Mouse (Mus musculus) kidney, adult 2 months (tissue): Measurements from ENCODE around the gene Zp2. TPM values are rescaled to one million over a fixed set of nuclear protein-coding genes. Genes with fewer than 3 reads are reported as not detected.

Experiments used
- DNase-seq: peaks from one replicate; pipeline ENCODE4 v3.0.0; 2021
- H3K27ac ChIP-seq: fragments of 200-500 bp; 2 replicates; pipeline ENCODE4 v1.5.1; 2012; ENCODE audit warnings: low read depth, low read length, control low read depth, inconsistent platforms; ENCODE audit not compliant: insufficient read depth
- H3K27me3 ChIP-seq: fragments of 200-500 bp; replicated peaks from 2 replicates; pipeline ENCODE4 v1.6.1; 2012; ENCODE audit warnings: mild to moderate bottlenecking, moderate library complexity, low read length, inconsistent platforms; ENCODE audit not compliant: control insufficient read depth, insufficient read depth
- H3K36me3 ChIP-seq: fragments of 200-500 bp; 2 replicates; pipeline ENCODE4 v1.6.1; 2012; ENCODE audit warnings: mild to moderate bottlenecking, moderate library complexity, low read length, inconsistent platforms; ENCODE audit not compliant: control insufficient read depth, insufficient read depth
- H3K4me1 ChIP-seq: fragments of 200-500 bp; 2 replicates; pipeline ENCODE4 v1.6.1; 2011; ENCODE audit warnings: low read length; ENCODE audit not compliant: control insufficient read depth, insufficient read depth
- H3K4me3 ChIP-seq: fragments of 200-500 bp; 2 replicates; pipeline ENCODE4 v1.5.1; 2011; ENCODE audit warnings: mild to moderate bottlenecking, low read depth, low read length, control low read depth; ENCODE audit not compliant: insufficient read depth
- CTCF ChIP-seq: fragments of 200-500 bp; conservative IDR thresholded peaks from 2 replicates; pipeline ENCODE4 v1.5.1; 2011; ENCODE audit warnings: low read depth, mild to moderate bottlenecking, control low read depth, low read length, moderate library complexity, mixed read lengths; ENCODE audit not compliant: insufficient read depth, insufficient read length
- POLR2A ChIP-seq: fragments of 200-500 bp; IDR thresholded peaks from one replicate; pipeline ENCODE4 v1.6.1; 2011; ENCODE audit warnings: low read depth, low read length, control low read depth
- WGBS: fragments of 180-500 bp; shearing (Covaris S2); methylation state at CpG from one replicate; pipeline ENCODE4 v1.1.7; 2018; 5-methylcytosine and 5-hydroxymethylcytosine counted together
- polyA plus RNA-seq: library from polyadenylated mRNA; depleted of rRNA; stranded (reverse); fragments of >200 nt; gene quantifications from 2 replicates; pipeline ENCODE4 v1.2.3, GENCODE M21; 2012; rRNA removed

Zp2 gene
- not detected in 2 replicates for polyA plus RNA-seq

DNA sequence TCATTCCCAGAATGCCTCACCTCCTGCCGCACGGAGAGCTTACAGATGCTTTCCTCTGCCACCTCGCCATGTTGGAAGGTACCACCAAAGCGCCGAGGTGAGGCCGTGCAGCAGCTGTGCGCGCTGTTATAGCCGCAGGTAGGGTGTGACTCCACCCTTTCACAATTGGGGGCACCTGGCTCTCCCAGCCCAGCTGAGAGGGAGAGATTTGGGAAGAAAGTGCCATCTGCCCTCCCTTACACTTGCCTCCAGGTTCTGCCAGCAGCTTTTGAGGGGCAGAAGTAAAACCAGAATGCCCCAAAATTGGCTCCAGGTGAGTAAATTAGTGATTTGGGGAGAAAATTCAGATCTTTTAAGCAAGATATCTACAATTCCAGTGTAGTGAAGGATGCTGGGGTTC lies at the start of gene Zp2:
Gene Zp2, minus strand, starts transcription at position 101 of the 400 bp plus-strand sequence.
- no peaks in the 10 kb centered on the region for H3K36me3 ChIP-seq
- peaks cover 3% of the 10 kb centered on the region; the same call in 1 of the 2 replicates for H3K4me1 ChIP-seq
- 79% methylated on average over 9 of the region's 9 CpGs for WGBS
- no peak within 1 kb of the TSS for H3K4me3 ChIP-seq
- DNase-seq = no peak
- H3K27me3 ChIP-seq = no peaks in the 10 kb centered on the region
- TF ChIP-seq POLR2A (no peak), CTCF (no peak)
- H3K27ac ChIP-seq = no peak within 1 kb of the TSS

DNA sequence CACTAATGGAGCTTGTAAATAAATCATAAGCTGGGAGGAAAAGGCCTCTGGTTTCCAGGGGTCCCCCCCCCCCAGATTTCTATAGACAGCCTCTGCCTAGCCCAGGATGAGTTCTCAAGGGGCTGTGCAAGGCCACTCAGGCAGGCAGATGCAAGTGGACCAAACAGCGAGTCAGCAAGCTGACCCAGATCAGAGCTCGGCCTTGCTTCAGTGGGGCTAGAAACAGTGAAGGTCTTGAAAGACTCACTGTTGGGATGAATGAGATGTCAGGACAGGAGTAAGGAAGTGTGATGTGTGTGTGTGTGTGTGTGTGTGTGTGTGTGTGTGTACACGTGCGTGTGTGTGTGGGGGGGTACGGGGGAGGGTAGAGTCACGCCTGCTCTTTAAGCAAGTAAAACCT lies 47.7 kb upstream of the Zp2 start:
- Histone ChIP-seq H3K36me3 (no peaks in the 10 kb centered on the region), H3K4me3 (no peak overlapping the region), H3K27ac (no peak overlapping the region), H3K27me3 (no peaks in the 10 kb centered on the region), H3K4me1 (peaks cover 13% of the 10 kb centered on the region)
- 73% methylated on average over 6 of the region's 6 CpGs for WGBS
- no peak for DNase-seq
- TF ChIP-seq POLR2A (no peak), CTCF (no peak)

DNA sequence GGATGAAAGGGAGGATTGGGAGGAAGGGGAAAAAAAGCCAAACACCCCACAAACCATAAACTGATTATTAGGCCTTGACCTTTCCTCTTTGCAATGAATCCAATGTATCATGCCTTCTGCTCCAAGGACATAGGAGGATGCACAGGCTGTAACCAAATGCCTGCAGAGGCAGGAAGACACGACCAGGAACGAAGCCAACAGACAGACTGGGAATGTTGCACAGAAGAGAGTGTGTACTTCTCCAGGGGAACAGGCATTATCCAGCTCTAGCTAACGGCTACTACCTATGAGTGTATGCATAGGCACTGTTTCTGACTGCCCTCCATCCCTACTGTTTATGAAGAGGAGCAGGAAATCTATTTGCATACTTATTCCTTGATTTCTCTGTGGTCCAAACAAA lies 47.1 kb upstream of the Zp2 start:
- TF ChIP-seq CTCF (no peak), POLR2A (no peak)
- H3K4me3 ChIP-seq = no peak overlapping the region
- peaks cover 13% of the 10 kb centered on the region for H3K4me1 ChIP-seq
- DNase-seq = no peak
- H3K27ac ChIP-seq = no peak overlapping the region
- H3K36me3 ChIP-seq = no peaks in the 10 kb centered on the region
- no peaks in the 10 kb centered on the region for H3K27me3 ChIP-seq
- 42% methylated on average over 3 of the region's 3 CpGs for WGBS

DNA sequence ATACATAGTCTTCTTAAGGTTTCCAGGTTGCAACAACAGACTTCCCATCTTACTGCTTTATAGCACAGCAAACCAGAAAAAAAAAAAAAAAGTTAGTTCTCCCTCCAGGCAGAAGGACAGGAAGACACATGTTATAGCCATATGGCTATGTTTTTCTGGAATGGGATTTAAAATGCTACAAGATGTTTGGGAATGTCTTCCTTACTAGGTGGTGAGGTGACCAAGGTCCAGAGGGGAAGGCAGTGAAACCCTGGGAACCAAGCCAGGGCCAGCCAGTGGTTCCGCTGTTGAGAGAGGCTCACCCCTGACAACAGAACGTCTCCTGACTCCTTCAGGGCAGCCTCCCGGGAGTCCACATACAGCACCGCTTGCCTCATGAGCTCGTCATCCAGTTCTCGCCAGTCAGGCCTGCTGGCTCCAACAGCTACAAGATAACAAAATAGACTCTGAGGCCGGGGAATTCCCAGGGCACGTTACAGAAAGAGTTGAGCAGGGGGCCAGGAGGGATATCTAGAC lies 45.1 kb upstream of the Zp2 start:
- H3K36me3 ChIP-seq = no peaks in the 10 kb centered on the region
- H3K27ac ChIP-seq = peak overlapping the region; percentile 83
- no peaks in the 10 kb centered on the region for H3K27me3 ChIP-seq
- H3K4me3 ChIP-seq = no peak overlapping the region
- TF ChIP-seq CTCF (no peak), POLR2A (no peak)
- H3K4me1 ChIP-seq = peaks cover 13% of the 10 kb centered on the region
- WGBS = 34% methylated on average over 8 of the region's 8 CpGs
- peak; percentile 92 for DNase-seq

DNA sequence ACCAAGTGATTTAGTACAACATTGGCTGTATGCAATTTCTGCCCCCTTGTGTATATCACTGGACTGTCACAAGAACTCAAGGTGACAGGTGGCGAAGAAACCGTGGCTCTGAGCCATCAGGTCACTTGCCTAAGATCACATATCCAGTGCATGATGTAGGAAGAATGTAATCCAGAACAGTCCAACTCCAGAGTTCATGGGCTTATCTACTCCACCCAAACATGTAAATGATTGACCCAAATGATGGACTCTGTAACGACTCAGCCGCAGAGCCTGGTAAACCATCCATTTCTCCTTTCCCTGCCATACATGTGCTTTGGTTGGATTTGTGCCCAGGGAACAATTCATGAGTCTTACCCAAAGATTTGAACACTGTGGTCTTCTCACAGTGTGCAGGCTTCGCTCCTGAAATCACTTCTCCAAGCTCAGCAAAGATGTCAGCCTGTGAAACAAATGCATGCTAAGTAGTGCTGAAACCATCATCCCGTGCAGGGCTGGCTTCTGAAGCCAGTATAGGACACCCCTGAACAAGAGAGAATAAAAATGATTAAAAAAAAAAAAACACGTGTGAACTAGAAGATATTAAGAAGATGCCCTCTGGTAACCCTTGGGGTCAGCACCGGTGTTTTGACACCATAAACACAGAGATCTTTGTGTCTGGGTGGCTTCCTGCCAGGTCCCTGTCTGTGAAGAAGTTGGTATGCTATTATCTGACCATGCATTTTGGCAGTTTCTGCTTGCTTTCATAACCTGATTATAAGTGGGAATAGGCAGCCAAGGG lies 44.5 kb upstream of the Zp2 start:
- peak; percentile 93 for DNase-seq
- H3K4me3 ChIP-seq = no peak overlapping the region
- H3K27me3 ChIP-seq = no peaks in the 10 kb centered on the region
- peak overlapping the region; percentile 93 for H3K27ac ChIP-seq
- H3K4me1 ChIP-seq = peaks cover 13% of the 10 kb centered on the region
- TF ChIP-seq CTCF (no peak; the same call in 1 of the 2 replicates), POLR2A (no peak)
- WGBS = 31% methylated on average over 8 of the region's 8 CpGs
- no peaks in the 10 kb centered on the region for H3K36me3 ChIP-seq

DNA sequence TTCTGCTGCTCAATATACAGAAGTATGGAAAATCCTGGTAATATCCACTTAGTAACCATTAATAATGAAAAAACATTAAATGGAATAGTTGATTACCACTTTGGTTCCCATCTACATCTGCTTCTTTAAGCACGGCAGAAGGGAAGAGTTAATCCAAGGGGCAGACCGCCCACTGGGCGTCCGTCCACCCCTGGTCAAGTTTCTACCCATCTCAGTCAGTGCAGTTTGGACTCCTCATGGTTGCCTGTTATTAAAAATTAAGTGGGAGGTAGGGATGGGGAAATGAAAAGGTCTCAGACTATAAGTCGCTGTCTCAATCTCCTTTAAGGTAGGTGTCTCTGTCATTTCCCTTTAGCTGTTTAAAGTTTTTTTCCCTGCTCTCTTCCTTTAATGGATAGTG lies 43.9 kb upstream of the Zp2 start:
- WGBS = 62% methylated on average over 5 of the region's 5 CpGs
- peaks cover 13% of the 10 kb centered on the region for H3K4me1 ChIP-seq
- no peaks in the 10 kb centered on the region for H3K36me3 ChIP-seq
- TF ChIP-seq POLR2A (no peak), CTCF (no peak)
- peak; percentile 56 for DNase-seq
- H3K27me3 ChIP-seq = no peaks in the 10 kb centered on the region
- H3K4me3 ChIP-seq = no peak overlapping the region
- H3K27ac ChIP-seq = peak overlapping the region; percentile 93

DNA sequence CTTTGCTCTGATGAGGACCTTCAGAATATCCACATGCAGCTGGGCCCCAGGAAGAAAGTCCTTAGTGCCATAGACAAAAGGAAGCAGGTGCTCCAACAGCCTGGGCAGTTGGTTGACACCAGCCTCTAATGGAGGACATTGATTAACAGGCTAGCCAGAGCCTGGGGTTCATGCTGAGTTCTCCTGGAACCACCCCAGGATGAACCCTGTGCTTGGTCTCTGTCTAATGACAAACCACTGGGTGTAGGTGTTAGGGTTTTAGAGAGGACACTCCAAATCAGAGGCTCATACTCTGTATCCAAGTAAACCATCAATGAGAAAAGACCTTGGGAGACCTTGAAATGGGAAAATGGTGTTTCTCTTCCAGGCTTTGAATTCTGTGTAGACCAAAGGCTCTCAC lies 37.8 kb upstream of the Zp2 start:
- peaks cover 2% of the 10 kb centered on the region; the same call in 1 of the 2 replicates for H3K4me1 ChIP-seq
- TF ChIP-seq POLR2A = no peak
- no peak for TF ChIP-seq CTCF
- H3K27ac ChIP-seq = no peak overlapping the region
- DNase-seq = peak; percentile 56
- no peak overlapping the region for H3K4me3 ChIP-seq
- H3K27me3 ChIP-seq = no peaks in the 10 kb centered on the region
- H3K36me3 ChIP-seq = peaks cover 4% of the 10 kb centered on the region; the same call in 1 of the 2 replicates
